Mouse (Mus musculus) neural tube, embryonic 14.5 days (tissue): ENCODE data around the gene Zc3hc1. TPM values are rescaled to one million over a fixed set of nuclear protein-coding genes. Genes with fewer than 3 reads are reported as not detected.

Experiments used
- polyA plus RNA-seq: library from polyadenylated mRNA; unstranded; fragments of >200 nt; fragmentation: Nextera tagmentation; extraction: Ambion mirVana; gene quantifications from 2 replicates; pipeline ENCODE4 v1.2.1, GENCODE M21; 2014

Zc3hc1 gene
- polyA plus RNA-seq, 1 experiment from 2014 or later, result 62.3 TPM

Other genes with a start within 250 kb of the Zc3hc1 start
- gene Ube2h, start 86.5 kb downstream of the Zc3hc1 start, polyA plus RNA-seq, result 72.4 and 79.3 TPM in 2 replicates
- gene Klhdc10, start 10.8 kb upstream of the Zc3hc1 start, polyA plus RNA-seq, result 47.5 and 49.7 TPM in 2 replicates
- 28.9 and 30.9 TPM in 2 replicates for gene Tmem209, start 118.8 kb upstream of the Zc3hc1 start, polyA plus RNA-seq
- 0.35 TPM in 1 of 2 replicates, not detected in the other for gene Ssmem1, start 118.8 kb upstream of the Zc3hc1 start, polyA plus RNA-seq
- gene Cpa2, start 150.6 kb upstream of the Zc3hc1 start, polyA plus RNA-seq, result 5.1 and 10.6 TPM in 2 replicates
- gene Cpa4, start 177.3 kb upstream of the Zc3hc1 start, polyA plus RNA-seq, result 0.71 and 0.90 TPM in 2 replicates
- gene Cpa5, start 220.0 kb upstream of the Zc3hc1 start, polyA plus RNA-seq, result not detected in 2 replicates
- gene Cpa1, start 248.2 kb upstream of the Zc3hc1 start, polyA plus RNA-seq, result 0.37 and 0.50 TPM in 2 replicates